Mouse (Mus musculus) c-Kit-positive CD71-negative TER-119-negative erythroid progenitor cells, embryonic 14.5 days (primary cell): ENCODE data around the gene Ezr.
"Not testable (repeated sequence)": the region's sequence is repeated elsewhere in the genome, so short reads cannot be mapped to it uniquely, and the experiment has no call there.

Source experiments
- DNase-seq: peaks from one replicate; pipeline ENCODE4 v3.0.0-alpha.2; 2013; ENCODE audit warnings: low read depth

Ezr gene

GRCm38 (mm10) chr17:6743039-6743575 is 39.5 kb downstream of the Ezr start:
- no peak for DNase-seq

- no peak for DNase-seq
These were observed 40.2 kb downstream of the Ezr start for GRCm38 (mm10) chr17:6742083-6743038.

- no peak for DNase-seq
These were observed 41.3 kb downstream of the Ezr start for GRCm38 (mm10) chr17:6741271-6741670.

GRCm38 (mm10) chr17:6740331-6741170 is 42.0 kb downstream of the Ezr start:
- DNase-seq, result no peak

GRCm38 (mm10) chr17:6739756-6740155 is 42.8 kb downstream of the Ezr start:
- no peak for DNase-seq

- no peak for DNase-seq
These were observed 43.3 kb downstream of the Ezr start for GRCm38 (mm10) chr17:6739266-6739665.

GRCm38 (mm10) chr17:6738836-6739235 is 43.7 kb downstream of the Ezr start:
- no peak for DNase-seq

- DNase-seq, result no peak
These were observed 45.1 kb downstream of the Ezr start for GRCm38 (mm10) chr17:6737273-6737997.

GRCm38 (mm10) chr17:6736306-6737272 is 46.0 kb downstream of the Ezr start:
- no peak for DNase-seq

- no peak for DNase-seq
These were observed 47.7 kb downstream of the Ezr start for GRCm38 (mm10) chr17:6734746-6735441.

- no peak for DNase-seq
These were observed 49.2 kb downstream of the Ezr start for GRCm38 (mm10) chr17:6733322-6733875.

GRCm38 (mm10) chr17:6732665-6733064 is 49.9 kb downstream of the Ezr start:
- DNase-seq, result no peak

- DNase-seq, result no peak
These were observed 51.0 kb downstream of the Ezr start for GRCm38 (mm10) chr17:6731634-6732033.

GRCm38 (mm10) chr17:6731132-6731531 is 51.5 kb downstream of the Ezr start:
- no peak for DNase-seq

- no peak for DNase-seq
These were observed 53.3 kb downstream of the Ezr start for GRCm38 (mm10) chr17:6729244-6729742.

GRCm38 (mm10) chr17:6727996-6728610 is 54.5 kb downstream of the Ezr start:
- no peak for DNase-seq

- DNase-seq, result not testable (repeated sequence)
These were observed 68.6 kb downstream of the Ezr start for GRCm38 (mm10) chr17:6713944-6714343.

GRCm38 (mm10) chr17:6713483-6713882 is 69.1 kb downstream of the Ezr start:
- not testable (repeated sequence) for DNase-seq

GRCm38 (mm10) chr17:6708194-6708593 is 74.4 kb downstream of the Ezr start:
- DNase-seq, result not testable (repeated sequence)
